Mouse (Mus musculus): ENCODE results near the gene Sdccag8.

GRCm38 (mm10) chr1:176950061-176950460 is 135.6 kb downstream of the Sdccag8 start:
- no peak for TF ChIP-seq CTCF (conservative IDR thresholded peaks at IDR 0.05; ENCODE audit: insufficient read depth, insufficient read length, low read depth, low read length)
- TF ChIP-seq POLR2A (IDR thresholded peaks at IDR 0.05; ENCODE audit: low read depth, low read length) = no peak
